Mouse (Mus musculus) mouse embryonic stem cell (cell line): ENCODE results near the gene Amz1.

Experiments
- in situ Hi-C, 2 experiments: fragments of 300-500 bp; cut with MboI; formaldehyde crosslinking; loops; 1 replicate in 1 of 2; 3 replicates in 1 of 2; pipeline ENCODE4 v1.14.3; 2019 to 2020; ENCODE audit warnings: low sequenced_read_pairs in 2 of 2, low pct_unique_long_range_greater_than_20kb in 1 of 2, mixed read lengths in 1 of 2; ENCODE audit not compliant: unreplicated experiment in 1 of 2

Amz1 gene

GRCm38 (mm10) chr5:140711040-140711439 lies 12.9 kb upstream of the Amz1 start:
- in situ Hi-C loops: no loop called here

- in situ Hi-C loops: no loop called here
Measured at GRCm38 (mm10) chr5:140720773-140721172, 3.2 kb upstream of the Amz1 start.

DNA sequence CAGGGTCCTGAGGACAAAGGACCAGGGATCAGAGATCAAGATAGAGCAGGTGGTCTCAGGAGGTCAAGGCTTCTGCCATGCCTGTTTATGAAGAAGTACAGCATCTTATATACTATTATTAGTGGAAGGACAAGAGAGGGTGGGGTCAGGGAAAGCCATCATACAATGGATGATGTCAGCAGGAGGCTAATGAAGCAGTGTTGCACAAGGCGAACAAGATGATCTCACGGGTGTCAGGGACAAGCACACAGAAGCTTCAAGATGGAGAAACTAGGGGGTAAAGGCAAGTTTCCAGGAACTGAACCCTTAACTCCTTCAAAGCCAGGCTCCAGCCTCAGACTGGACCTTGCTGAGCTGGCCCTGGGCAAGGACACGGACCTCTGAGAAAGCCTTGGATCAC lies 1.8 kb upstream of the Amz1 start:
- in situ Hi-C loops: no loop called here

DNA sequence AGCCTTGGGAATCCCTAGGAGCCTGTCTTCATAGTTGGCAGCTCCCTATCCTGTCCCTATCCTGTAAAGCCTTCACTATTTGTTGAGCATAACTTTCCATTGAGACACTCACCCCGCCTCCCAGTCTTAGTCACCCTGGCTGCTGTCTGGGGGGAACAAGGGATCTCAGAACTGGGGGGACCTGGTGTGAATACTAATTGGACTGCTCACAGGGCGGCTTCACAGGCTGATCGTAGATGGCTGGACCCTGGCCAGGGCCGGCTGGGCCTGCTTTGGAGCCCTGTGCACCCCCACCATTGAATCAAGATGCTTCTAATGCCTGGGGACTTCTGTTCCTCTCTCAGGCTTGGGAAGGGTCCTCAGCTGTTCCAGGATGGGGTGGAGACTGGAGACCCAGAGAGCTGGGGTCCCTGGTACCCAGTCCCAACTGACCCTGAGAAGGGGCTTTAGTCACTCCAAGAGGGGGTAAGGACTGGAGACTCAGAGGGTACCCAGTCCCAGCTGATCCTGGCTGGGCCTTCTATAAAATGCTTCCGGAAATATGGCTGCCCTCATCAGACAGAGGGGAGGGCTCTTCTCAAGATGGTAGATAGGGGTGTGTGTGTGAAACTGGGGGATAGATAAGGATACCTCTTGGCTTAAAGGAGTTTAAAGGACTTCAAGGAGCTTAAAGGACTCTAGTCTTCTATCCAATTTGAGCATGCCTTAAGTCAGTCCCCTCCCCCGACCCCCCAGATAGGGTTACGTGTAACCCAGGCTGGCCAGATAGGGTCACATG lies 2.3 kb downstream of the Amz1 start:
- in situ Hi-C loops: no loop called here

GRCm38 (mm10) chr5:140726946-140727740 lies 3.2 kb downstream of the Amz1 start:
- in situ Hi-C loops: no loop called here

DNA sequence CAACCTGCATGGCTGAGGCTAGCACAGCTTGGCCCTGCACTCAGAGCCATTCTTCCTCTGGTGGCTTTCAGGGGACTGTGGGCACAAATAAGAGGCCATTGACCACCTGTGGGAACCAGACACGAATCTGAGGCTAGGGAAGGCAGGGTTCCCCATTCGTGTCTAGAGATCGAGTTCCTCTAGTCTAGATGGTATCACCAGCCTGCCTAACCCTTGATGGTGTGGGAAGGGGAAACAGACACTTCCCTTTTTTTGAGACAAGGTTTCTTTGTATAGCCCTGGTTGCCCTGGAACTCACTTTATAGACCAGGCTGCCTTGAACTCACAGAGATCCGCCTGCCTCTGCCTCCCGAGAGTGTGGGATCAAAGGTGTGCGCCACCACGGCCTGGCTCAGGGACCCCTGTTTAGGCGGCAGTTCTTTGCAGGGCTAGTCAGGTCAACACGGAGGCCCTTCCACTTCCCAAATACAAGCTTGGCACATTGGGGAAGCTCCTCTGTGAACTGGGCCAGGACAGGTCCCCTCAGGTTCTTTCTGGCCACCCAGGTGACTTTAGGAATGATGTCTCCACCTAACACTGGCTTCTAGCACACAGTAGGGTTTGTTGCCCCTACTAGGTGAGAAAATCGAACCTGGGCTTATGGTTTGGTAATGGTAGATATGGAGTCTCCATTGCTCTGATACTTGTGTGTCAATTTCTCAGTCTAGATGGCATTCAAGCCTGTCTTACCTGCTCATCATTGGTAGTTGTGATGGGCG lies 7.3 kb downstream of the Amz1 start:
- in situ Hi-C loops: no loop called here

DNA sequence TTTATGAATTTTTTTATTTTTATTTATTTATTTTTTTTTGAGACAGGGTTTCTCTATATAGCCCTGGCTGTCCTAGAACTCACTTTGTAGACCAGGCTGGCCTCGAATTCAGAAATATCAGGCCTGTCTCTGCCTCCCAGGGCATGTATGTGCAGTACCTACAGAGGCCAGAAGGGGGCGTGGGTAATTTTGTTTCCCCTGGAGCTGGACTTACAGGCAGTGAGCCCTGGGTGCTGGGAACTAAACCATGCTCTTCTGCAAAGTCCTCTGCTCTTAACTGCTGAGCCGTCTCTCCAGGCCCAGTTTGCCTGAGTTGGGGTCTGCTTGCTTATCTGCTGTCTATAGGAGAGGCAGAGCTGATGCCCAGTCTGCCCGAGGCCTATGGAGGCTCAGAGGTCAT lies 8.3 kb downstream of the Amz1 start:
- in situ Hi-C loops: no loop called here

- in situ Hi-C loops: no loop called here
Measured at GRCm38 (mm10) chr5:140733336-140733735, 9.4 kb downstream of the Amz1 start.

DNA sequence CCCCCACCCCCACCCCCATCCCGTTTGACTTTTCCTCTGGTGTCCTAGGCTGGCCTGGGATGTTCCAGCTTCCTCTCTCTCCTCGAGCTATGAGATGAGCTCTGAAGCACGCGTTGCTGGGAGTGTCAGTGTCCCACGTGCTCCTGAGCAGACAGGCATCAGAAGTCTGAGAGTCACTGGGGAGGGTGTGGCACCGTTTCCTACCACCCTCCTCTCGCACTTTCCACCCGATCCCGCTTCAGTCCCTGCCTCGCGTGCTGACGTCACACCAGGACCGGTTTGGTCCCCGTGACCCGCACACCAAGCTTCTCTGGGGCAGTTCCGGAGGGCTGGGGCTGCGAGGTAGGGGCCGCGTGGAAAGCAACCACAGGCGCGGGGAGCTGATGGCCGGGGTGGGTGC lies 11.4 kb downstream of the Amz1 start:
- in situ Hi-C loops: no loop called here

DNA sequence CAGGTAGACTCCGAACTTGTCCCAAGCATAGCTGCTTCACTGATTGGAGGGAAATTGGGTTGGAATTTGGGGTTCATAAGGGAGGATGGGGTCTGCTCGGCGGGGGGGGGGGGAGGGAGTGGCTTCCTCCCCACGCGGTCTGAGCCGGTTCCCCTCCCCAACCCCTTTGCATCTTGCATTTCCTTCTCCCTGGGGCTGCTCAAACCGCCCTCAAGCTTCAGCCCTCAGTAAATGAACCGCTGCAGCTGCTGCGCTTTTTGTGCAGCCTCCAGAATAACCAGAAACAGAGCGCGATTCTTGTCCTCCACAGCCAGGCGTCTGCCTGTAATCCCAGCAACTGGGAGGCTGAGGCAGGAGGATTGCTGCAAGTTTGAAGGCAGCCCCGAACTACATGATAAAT lies 12.2 kb downstream of the Amz1 start:
- in situ Hi-C loops: no loop called here

- in situ Hi-C loops: loop anchor here in 1 of 2 experiments (10.0 kb wide), 1 partner anchor 195 kb away; no protein-coding TSS in a partner anchor
Measured at GRCm38 (mm10) chr5:140739813-140740212, 15.9 kb downstream of the Amz1 start.

DNA sequence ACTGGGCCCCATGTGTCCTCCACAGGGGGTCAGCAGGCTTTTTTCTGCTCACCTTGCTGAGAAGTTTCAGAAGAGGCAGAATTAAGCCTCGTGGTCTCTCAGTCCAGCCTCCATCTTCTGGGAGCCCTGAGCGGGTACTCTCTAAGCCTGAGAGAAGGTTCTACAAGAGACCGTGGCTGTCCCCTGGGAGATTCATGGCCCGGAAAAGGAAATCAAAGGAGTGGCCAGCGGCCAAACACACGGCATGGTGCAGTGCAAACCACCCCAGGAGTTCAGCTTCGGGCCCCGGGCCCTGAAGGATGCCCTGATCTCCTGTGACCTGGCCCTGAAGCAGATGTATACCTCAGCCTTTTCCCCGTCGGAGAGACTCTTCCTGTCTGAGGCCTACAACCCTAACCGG lies 17.1 kb downstream of the Amz1 start:
- in situ Hi-C loops: loop anchor here in 1 of 2 experiments (10.0 kb wide), 1 partner anchor 196 kb away; no protein-coding TSS in a partner anchor

- in situ Hi-C loops: loop anchor here in 1 of 2 experiments (10.0 kb wide), 1 partner anchor 197 kb away; no protein-coding TSS in a partner anchor
Measured at GRCm38 (mm10) chr5:140741877-140742276, 17.9 kb downstream of the Amz1 start.

GRCm38 (mm10) chr5:140743706-140744131 lies 19.8 kb downstream of the Amz1 start:
- in situ Hi-C loops: loop anchor here in 1 of 2 experiments (10.0 kb wide), 1 partner anchor 199 kb away; no protein-coding TSS in a partner anchor

DNA sequence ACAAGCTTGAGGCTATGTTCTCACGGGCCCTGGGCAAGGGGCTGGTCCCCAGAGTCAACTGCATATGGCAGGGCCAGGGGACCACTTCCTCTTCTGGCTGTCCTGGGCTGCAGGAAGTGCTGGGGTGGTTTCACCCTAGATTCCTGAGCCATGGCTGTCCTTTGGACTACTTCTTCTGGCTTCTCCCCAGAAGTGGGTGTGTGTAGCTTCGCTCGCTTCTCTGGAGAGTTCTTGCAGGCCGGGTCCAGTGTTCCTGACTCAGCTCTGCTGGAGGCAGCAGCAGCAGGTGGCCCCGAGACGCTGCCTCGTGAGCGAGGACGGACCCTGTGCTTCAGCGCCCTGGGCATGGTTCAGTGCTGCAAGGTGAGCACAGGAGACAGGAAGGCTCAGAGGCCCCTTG lies 24.5 kb downstream of the Amz1 start:
- in situ Hi-C loops: loop anchor here in 1 of 2 experiments (10.0 kb wide), 1 partner anchor 204 kb away; no protein-coding TSS in a partner anchor

DNA sequence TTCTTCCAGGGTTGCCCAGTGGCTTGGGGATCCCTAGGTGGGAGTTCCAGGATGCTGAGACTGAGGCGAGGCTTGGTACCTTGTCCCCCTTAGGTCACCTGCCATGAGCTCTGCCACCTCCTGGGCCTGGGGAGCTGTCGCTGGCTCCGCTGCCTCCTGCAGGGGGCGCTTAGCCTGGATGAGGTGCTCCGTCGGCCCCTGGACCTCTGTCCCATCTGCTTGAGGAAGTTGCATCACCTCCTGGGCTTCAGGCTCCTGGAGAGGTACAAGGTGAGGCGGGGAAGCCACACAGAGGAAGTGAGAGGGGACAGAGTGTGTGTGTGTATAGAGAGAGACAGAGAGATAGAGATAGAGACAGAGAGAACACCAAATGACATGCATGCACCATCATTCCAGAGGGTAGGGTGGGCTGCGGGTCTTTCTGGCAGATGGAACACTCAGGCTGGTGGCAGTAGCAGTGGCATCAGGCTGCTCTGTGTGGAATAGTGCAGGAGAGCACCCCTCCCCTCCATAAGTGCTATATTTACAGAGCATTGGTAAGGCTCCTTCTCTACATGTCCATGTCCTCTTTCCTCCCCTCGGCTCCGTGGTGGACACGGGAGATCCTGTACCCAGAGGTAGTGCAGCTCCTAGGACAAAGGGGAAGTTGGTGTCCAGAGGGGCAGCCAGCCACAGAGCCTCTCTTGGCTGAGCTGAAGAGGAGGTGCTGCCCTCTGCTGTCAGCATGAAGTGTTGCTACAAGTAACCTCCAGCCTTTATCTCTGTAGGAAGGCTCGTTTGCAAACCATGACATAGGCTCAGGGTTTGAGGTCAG lies 25.3 kb downstream of the Amz1 start:
- in situ Hi-C loops: loop anchor here in 1 of 2 experiments (10.0 kb wide), 1 partner anchor 204 kb away; no protein-coding TSS in a partner anchor

DNA sequence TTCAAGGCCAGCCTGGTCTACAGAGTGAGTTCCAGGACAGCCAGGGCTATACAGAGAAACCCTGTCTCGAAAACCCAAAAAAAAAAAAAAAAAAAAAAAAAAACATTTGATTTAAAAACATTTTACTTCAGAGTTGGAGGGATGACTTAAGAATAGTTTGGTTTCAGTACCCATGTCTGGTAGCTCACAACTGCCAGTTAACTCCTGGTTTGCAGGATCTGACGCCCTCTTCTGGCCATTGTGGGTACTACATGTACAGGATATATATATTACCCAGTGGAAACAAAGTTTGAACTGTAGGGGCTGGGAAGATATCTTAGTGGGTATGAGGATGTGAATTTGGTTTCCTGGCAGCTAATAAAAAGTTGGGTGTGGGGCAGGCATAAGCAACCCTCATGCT lies 27.0 kb downstream of the Amz1 start:
- in situ Hi-C loops: no loop called here

DNA sequence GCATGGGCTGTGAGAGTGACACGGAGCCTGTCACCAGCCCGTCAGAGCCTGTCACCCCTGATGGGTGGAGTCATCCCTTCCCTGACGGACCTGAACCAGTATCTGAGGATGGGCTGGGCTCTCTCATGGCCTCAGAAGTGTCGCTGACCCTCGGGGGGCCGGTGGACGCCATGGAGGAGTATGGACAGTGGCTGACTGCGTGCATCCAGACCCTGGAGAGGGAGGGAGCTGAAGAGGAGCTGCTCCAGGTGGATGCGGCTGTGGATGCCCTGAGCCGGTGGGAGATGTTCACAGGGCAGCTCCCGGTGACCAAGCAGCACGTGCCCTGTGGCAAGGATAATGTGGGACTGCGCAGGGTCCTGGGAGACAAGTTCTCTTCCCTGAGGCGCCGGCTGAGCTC lies 28.1 kb downstream of the Amz1 start:
- in situ Hi-C loops: no loop called here
